Mouse (Mus musculus) urinary bladder, postnatal 36 days (tissue): ENCODE results near the gene Hbq1a.

Experiments
- DNase-seq, 2 experiments: peaks; one replicate each; pipeline ENCODE4 v3.0.0; 2022; ENCODE audit warnings: low spot score in 2 of 2, mixed read lengths in 1 of 2

The Hbq1a gene

GRCm38 (mm10) chr11:32324609-32325008 is 24.7 kb downstream of the Hbq1a start:
- peak; percentile 78 to 85 for DNase-seq

GRCm38 (mm10) chr11:32331075-32331474 is 31.2 kb downstream of the Hbq1a start:
- no peak for DNase-seq

GRCm38 (mm10) chr11:32331861-32332260 is 32.0 kb downstream of the Hbq1a start:
- DNase-seq: no peak

- no peak for DNase-seq
These were observed 33.4 kb downstream of the Hbq1a start for GRCm38 (mm10) chr11:32333235-32333634.

- no peak for DNase-seq
These were observed 36.6 kb downstream of the Hbq1a start for GRCm38 (mm10) chr11:32336435-32336907.

DNA sequence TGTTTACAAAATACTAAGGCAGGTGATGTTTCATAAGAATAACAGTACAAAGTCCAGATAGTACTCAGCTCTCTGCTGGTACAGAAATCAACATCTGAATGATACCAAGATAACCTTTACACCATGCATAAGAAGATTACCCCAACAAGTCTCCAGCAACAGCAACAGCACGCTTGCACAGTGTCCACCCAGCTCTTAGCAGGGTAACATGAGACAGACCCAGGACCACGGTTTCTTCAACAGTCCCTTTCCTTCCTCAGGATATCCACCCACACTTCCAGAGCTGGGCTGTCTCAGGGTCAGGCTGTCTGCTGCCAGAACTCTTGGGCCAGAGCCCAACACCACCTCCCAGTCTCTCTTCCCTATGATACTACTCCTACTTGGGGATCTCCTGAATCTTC is 39.3 kb downstream of the Hbq1a start:
- DNase-seq: no peak

GRCm38 (mm10) chr11:32340476-32341473 is 40.9 kb downstream of the Hbq1a start:
- DNase-seq: no peak

- no peak for DNase-seq
These were observed 42.9 kb downstream of the Hbq1a start for GRCm38 (mm10) chr11:32342770-32343191.

- DNase-seq: no peak
These were observed 43.5 kb downstream of the Hbq1a start for GRCm38 (mm10) chr11:32343350-32343749.

- DNase-seq: no peak
These were observed 45.8 kb downstream of the Hbq1a start for GRCm38 (mm10) chr11:32345504-32346297.

DNA sequence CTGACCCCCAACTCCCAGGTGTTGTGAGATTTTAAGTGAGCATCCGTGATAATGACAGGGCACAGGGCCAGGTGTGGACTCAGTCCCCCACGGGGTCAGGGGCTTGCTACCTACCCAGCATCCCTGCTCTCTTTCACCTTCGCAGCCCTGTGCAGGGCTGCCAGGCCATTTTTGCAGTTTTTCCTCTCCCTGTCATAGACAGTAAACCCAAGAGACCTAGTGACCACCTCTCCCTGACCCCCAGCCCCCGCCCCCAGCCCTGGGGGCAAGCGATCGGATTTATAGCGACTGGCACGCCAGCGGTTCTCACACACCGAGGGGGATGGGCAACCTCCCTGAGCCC is 47.4 kb downstream of the Hbq1a start:
- no peak for DNase-seq

DNA sequence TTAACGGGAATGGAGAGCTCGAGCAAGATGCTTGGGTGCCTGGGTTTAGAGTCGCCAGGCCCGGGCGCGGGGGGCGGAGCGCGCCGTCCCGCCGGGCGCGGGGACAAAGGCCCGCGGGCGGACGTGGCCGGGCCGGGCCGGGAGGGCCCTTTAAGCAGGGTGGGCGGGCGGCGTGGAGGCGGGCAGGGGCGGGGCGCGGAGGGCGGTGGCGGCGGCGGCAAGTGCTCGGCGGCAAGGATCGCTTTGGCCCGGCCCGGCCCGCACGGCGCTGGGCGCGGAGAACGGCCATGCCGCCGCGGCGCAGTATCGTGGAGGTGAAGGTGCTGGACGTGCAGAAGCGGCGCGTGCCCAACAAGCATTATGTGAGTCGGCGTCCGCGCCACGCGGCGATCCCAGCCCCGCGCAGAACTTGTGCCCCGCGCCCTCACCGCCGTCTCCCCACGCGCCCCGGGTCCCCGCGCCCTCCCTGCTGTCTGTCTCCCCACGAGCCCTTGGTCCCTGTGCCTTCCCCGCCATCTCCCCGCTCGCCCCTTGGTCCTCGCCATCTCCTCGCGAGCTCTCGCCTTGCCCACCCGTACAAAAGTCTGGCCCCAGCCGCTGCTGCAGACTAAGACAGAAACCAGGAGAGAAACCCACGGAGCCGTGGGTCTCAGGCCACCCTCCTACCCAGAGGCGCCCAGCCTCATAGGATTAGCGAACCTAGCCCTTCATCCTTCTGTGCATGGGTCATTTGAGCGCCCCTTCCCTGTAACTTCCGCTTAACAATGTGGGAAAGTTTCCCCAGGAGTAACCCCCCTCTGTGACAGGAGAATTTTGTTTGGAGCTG is 48.0 kb downstream of the Hbq1a start, which contains the start of gene Sh3pxd2b:
TSS of gene Sh3pxd2b (plus strand) at position 214 of the 826 bp plus-strand sequence.
- peak in 1 of 2 experiments; percentile 65 for DNase-seq

DNA sequence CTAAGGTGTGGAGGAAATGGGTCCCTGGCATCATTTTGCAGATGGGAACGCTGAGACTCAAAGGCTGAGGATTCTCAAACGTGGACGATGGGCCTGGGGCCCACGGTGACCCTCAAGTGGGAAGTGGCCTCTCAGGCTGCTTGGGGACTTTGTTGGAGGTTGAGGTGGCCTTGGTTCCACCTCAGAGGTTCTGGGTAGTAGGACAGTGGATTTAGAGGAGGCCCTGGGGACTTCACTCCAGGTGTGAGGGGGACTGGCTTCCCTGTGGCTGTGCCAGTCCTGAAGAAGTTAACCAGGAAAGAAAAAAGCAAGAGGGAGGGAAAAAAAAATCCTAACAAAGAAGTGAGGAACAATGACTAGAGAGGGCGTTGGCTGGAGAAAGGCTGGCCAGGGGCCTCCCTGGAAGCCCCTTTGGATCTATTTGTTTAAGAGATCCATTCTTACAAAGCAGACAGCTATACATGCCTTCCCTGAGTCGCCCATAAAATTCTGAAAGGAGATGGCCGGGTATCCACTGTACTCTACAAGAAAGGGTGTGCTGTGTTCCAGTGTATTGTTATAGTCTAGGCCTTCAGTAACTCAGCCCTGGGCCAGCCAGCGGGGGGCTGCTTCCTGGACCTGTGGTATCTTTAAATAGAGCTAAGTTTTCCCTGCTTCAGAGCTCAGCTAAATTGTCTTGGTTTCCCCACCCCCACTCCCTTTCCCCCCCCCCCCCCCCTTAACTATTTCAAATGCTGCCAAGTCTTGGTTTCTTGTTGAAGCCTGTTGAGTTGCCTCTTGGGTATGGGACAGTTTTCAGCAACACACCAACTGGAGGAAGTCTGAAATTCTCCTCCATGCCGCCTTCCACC is 48.8 kb downstream of the Hbq1a start:
- no peak for DNase-seq

- DNase-seq: peak in 1 of 2 experiments; percentile 49
These were observed 49.5 kb downstream of the Hbq1a start for GRCm38 (mm10) chr11:32349284-32349953.
